Mouse (Mus musculus) embryonic facial prominence, embryonic 14.5 days (tissue): ENCODE measurements at regions not wholly inside any gene's neighbourhood (a gene's known extent, or its start where the extent isn't known, plus 50 kb on each side); places are given as distances from the start of the nearest gene placed in this dataset.

Experiments
- ATAC-seq: fragments of 200-750 bp; cut with Nextera tagmentation; 2 replicates; pipeline ENCODE4 v1.8.0; 2017; ENCODE audit warnings: low read depth, moderate number of reproducible peaks, moderate TSS enrichment
- DNase-seq: peaks from one replicate; pipeline ENCODE4 v3.0.0-alpha.2; 2015; ENCODE audit warnings: low spot score
- H3K27ac ChIP-seq: fragments of 300-500 bp; sonication (generic); replicated peaks from 2 replicates; pipeline ENCODE4 v1.5.1; 2014; ENCODE audit warnings: low read depth, mild to moderate bottlenecking, low read length, moderate library complexity
- H3K27me3 ChIP-seq: fragments of 300-500 bp; sonication (generic); replicated peaks from 2 replicates; pipeline ENCODE4 v1.6.1; 2014; ENCODE audit warnings: low read length; ENCODE audit not compliant: control insufficient read depth, insufficient read depth
- H3K36me3 ChIP-seq: fragments of 300-500 bp; sonication (generic); 2 replicates; pipeline ENCODE4 v1.6.1; 2014; ENCODE audit warnings: low read length, mixed read lengths; ENCODE audit not compliant: control insufficient read depth, insufficient read depth
- H3K4me1 ChIP-seq: fragments of 300-500 bp; sonication (generic); 2 replicates; pipeline ENCODE4 v1.6.1; 2014; ENCODE audit warnings: antibody characterized with exemption, low read length; ENCODE audit not compliant: control insufficient read depth, insufficient read depth
- H3K4me2 ChIP-seq: fragments of 300-500 bp; sonication (generic); 2 replicates; pipeline ENCODE4 v1.6.1; 2014; ENCODE audit warnings: low read depth, mild to moderate bottlenecking, low read length, moderate library complexity, mixed read lengths
- H3K4me3 ChIP-seq: fragments of 300-500 bp; sonication (generic); 2 replicates; pipeline ENCODE4 v1.5.1; 2014; ENCODE audit warnings: low read depth, mild to moderate bottlenecking, low read length
- H3K9ac ChIP-seq: fragments of 300-500 bp; sonication (generic); 2 replicates; pipeline ENCODE4 v1.6.1; 2014; ENCODE audit warnings: low read depth, mild to moderate bottlenecking, low read length, moderate library complexity, mixed read lengths
- H3K9me3 ChIP-seq: fragments of 300-500 bp; sonication (generic); 2 replicates; pipeline ENCODE4 v1.6.1; 2016; ENCODE audit warnings: low read length; ENCODE audit not compliant: control insufficient read depth
- WGBS: fragments of 180-500 bp; shearing (Covaris S2); extraction: QIAGEN DNeasy Blood & Tissue Kit; methylation state at CpG from one replicate; pipeline ENCODE4 v1.1.7; 2014; 5-methylcytosine and 5-hydroxymethylcytosine counted together

DNA sequence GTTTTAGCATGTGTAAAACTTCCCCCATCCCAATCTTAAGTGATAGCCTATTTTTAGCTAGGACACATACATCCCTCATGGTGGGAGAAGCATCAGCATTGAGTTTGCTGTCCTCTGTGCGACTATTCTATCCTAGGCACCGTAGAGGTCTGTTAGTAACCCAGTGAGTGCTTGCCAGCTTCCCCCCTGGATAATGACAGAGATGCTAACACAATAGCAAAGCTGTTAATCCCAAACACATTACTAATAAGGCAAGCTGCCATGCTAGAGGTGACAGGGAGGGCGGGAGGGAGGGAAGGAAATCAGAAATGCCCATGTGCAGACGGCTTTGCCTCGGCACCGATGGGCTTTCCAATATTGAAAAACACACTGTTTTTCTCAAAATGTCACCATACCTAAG is 272.2 kb upstream of the Meis1 start:
- Histone ChIP-seq H3K27me3 (no peaks in the 10 kb centered on the region), H3K9ac (no peak overlapping the region), H3K4me2 (no peak overlapping the region), H3K27ac (no peak overlapping the region), H3K9me3 (no peaks in the 10 kb centered on the region), H3K36me3 (no peaks in the 10 kb centered on the region), H3K4me1 (no peaks in the 10 kb centered on the region), H3K4me3 (no peak overlapping the region)
- DNase-seq, result no peak
- 82% methylated on average over 6 of the region's 6 CpGs for WGBS
- no peak for ATAC-seq

DNA sequence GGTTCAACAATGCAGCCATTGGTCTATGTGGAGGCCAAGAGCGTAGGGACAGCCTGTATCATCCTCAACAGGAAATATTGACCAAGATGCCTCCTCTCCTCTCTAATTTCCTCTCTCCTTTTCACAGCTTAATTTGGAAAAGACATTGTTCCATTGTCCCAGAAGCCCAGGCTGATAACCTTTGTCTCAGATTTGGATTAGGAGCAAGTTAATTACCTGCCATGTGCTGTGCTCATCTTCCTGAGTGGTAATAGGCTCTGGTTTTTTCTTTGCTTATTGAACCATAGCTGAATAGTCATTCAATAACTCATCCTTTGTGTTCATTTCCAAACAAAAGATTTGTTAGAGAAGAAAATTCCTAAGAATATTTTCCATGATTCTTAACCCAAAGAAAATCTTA is 280.6 kb upstream of the Meis1 start:
- WGBS, result 100% methylated on average over 1 of the region's 1 CpGs
- H3K36me3 ChIP-seq, result no peaks in the 10 kb centered on the region
- no peak for ATAC-seq
- H3K4me2 ChIP-seq, result no peak overlapping the region
- H3K27ac ChIP-seq, result no peak overlapping the region
- no peaks in the 10 kb centered on the region for H3K27me3 ChIP-seq
- H3K9ac ChIP-seq, result no peak overlapping the region
- peaks cover 8% of the 10 kb centered on the region for H3K4me1 ChIP-seq
- H3K9me3 ChIP-seq, result no peaks in the 10 kb centered on the region
- H3K4me3 ChIP-seq, result no peak overlapping the region
- DNase-seq, result no peak

- peaks cover 8% of the 10 kb centered on the region for H3K4me1 ChIP-seq
- H3K27me3 ChIP-seq, result no peaks in the 10 kb centered on the region
- DNase-seq (no peak), ATAC-seq (no peak)
- H3K27ac ChIP-seq, result no peak overlapping the region
- H3K4me2 ChIP-seq, result no peak overlapping the region
- H3K36me3 ChIP-seq, result no peaks in the 10 kb centered on the region
- 89% methylated on average over 5 of the region's 5 CpGs for WGBS
- no peak overlapping the region for H3K9ac ChIP-seq
- no peak overlapping the region for H3K4me3 ChIP-seq
- H3K9me3 ChIP-seq, result no peaks in the 10 kb centered on the region
Measured at GRCm38 (mm10) chr11:19306687-19307086, 287.9 kb upstream of the Meis1 start.

DNA sequence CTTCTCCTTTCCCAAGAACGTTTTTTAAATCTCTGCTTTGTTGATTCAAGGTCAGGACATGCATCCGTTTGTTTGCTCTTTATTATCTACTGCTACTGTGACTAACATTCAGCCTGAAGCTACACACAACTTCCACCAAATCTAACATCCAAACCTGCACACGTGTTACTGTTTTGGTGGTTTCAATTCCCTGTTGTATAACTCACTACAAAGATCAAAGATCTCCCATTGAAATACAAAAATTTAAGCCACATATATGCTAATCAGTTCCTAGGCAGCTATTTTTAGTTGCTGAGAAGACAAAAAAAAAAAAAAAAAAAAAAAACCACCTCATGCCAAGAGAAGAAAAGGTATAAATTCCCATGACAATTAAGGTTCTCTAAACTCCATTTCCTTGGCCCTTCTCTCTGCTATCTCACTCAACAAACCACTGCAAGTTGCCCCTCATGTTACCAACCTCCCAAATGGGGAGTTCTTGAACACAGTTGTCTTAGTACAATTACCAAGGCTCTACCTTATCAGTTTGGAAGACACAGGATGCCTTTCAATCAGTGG is 312.0 kb upstream of the Meis1 start:
- no peak overlapping the region for H3K4me3 ChIP-seq
- H3K27me3 ChIP-seq, result no peaks in the 10 kb centered on the region
- 38% methylated on average over 2 of the region's 3 CpGs for WGBS
- H3K4me2 ChIP-seq, result no peak overlapping the region
- H3K9me3 ChIP-seq, result no peaks in the 10 kb centered on the region
- H3K4me1 ChIP-seq, result no peaks in the 10 kb centered on the region
- no peaks in the 10 kb centered on the region for H3K36me3 ChIP-seq
- no peak for ATAC-seq
- H3K9ac ChIP-seq, result no peak overlapping the region
- DNase-seq, result no peak
- no peak overlapping the region for H3K27ac ChIP-seq

DNA sequence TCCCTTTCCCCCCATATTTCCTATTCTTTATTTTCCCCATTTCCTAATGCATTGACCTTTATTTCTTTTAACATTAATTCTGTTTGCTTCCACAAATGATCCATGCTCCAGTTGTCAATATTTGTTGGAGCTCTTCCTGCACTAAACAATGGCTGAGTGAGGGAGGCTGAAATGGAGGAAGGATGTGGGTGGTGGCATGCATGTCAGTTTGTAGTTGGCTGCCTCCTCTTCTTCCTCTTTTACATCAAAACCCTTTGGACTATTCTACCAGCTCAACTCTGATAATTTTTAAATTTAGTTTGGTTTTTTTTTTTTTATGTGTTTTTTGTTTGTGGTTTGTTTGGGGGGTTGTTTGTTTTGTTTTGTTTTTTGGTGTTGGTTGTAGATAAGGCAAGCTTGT is 313.5 kb upstream of the Meis1 start:
- Histone ChIP-seq H3K36me3 (no peaks in the 10 kb centered on the region), H3K27me3 (no peaks in the 10 kb centered on the region), H3K27ac (no peak overlapping the region), H3K4me1 (no peaks in the 10 kb centered on the region), H3K4me3 (no peak overlapping the region), H3K4me2 (no peak overlapping the region), H3K9me3 (no peaks in the 10 kb centered on the region), H3K9ac (no peak overlapping the region)
- no peak for ATAC-seq
- DNase-seq, result no peak

GRCm38 (mm10) chr11:19332727-19333126 is 313.9 kb upstream of the Meis1 start:
- Histone ChIP-seq H3K4me2 (no peak overlapping the region), H3K27ac (no peak overlapping the region), H3K36me3 (no peaks in the 10 kb centered on the region), H3K4me1 (no peaks in the 10 kb centered on the region), H3K9ac (no peak overlapping the region), H3K4me3 (no peak overlapping the region), H3K27me3 (no peaks in the 10 kb centered on the region), H3K9me3 (no peaks in the 10 kb centered on the region)
- ATAC-seq, result no peak
- no peak for DNase-seq
- 55% methylated on average over 1 of the region's 1 CpGs for WGBS

GRCm38 (mm10) chr11:19333908-19334487 is 315.2 kb upstream of the Meis1 start:
- 93% methylated on average over 1 of the region's 1 CpGs for WGBS
- H3K4me3 ChIP-seq, result no peak overlapping the region
- no peaks in the 10 kb centered on the region for H3K36me3 ChIP-seq
- H3K27ac ChIP-seq, result no peak overlapping the region
- no peak overlapping the region for H3K4me2 ChIP-seq
- no peak overlapping the region for H3K9ac ChIP-seq
- ATAC-seq (no peak), DNase-seq (no peak)
- H3K4me1 ChIP-seq, result no peaks in the 10 kb centered on the region
- H3K9me3 ChIP-seq, result no peaks in the 10 kb centered on the region
- no peaks in the 10 kb centered on the region for H3K27me3 ChIP-seq

GRCm38 (mm10) chr11:19335384-19335783 is 316.6 kb upstream of the Meis1 start:
- Histone ChIP-seq H3K4me3 (no peak overlapping the region), H3K36me3 (no peaks in the 10 kb centered on the region), H3K27me3 (no peaks in the 10 kb centered on the region), H3K4me1 (no peaks in the 10 kb centered on the region), H3K9ac (no peak overlapping the region), H3K27ac (no peak overlapping the region), H3K9me3 (no peaks in the 10 kb centered on the region), H3K4me2 (no peak overlapping the region)
- no peak for DNase-seq
- ATAC-seq, result no peak
- WGBS, result 85% methylated on average over 3 of the region's 3 CpGs

- ATAC-seq (no peak), DNase-seq (no peak)
- Histone ChIP-seq H3K9ac (no peak overlapping the region), H3K27me3 (no peaks in the 10 kb centered on the region), H3K4me2 (no peak overlapping the region), H3K4me1 (no peaks in the 10 kb centered on the region), H3K4me3 (no peak overlapping the region), H3K36me3 (no peaks in the 10 kb centered on the region), H3K9me3 (no peaks in the 10 kb centered on the region), H3K27ac (no peak overlapping the region)
- WGBS, result 88% methylated on average over 7 of the region's 7 CpGs
Measured at GRCm38 (mm10) chr11:19339721-19340317, 321.0 kb upstream of the Meis1 start.
